Mouse (Mus musculus) erythroblast, embryonic 14.5 days (primary cell): ENCODE data around the gene Sik1. TPM values are rescaled to one million over a fixed set of nuclear protein-coding genes. Genes with fewer than 3 reads are reported as not detected.

ENCODE experiments used
- H3K27me3 ChIP-seq: 2 replicates; pipeline ENCODE4 v1.6.1; 2012; ENCODE audit warnings: inconsistent platforms; ENCODE audit not compliant: control insufficient read depth
- H3K36me3 ChIP-seq: 2 replicates; pipeline ENCODE4 v1.6.1; 2012; ENCODE audit warnings: mild to moderate bottlenecking, inconsistent platforms; ENCODE audit not compliant: control insufficient read depth
- H3K4me1 ChIP-seq: 2 replicates; pipeline ENCODE4 v1.6.1; 2012; ENCODE audit warnings: inconsistent platforms; ENCODE audit not compliant: control insufficient read depth
- H3K4me3 ChIP-seq: replicated peaks from 2 replicates; pipeline ENCODE3; 2012; ENCODE audit warnings: moderate library complexity, mild to moderate bottlenecking, inconsistent platforms
- H3K9me3 ChIP-seq: 2 replicates; pipeline ENCODE4 v1.6.1; 2012; ENCODE audit warnings: low read length, inconsistent platforms, mixed read lengths; ENCODE audit not compliant: control insufficient read depth
- GATA1 ChIP-seq: IDR thresholded peaks from 2 replicates; pipeline ENCODE4 v1.6.1; 2012; ENCODE audit warnings: low read length, inconsistent platforms, mixed read lengths
- TAL1 ChIP-seq: IDR thresholded peaks from 3 replicates; pipeline ENCODE4 v1.6.1; 2012; ENCODE audit warnings: low read length, inconsistent platforms, mixed read lengths
- polyA plus RNA-seq: library from polyadenylated mRNA; stranded (reverse); fragments of >175 nt; gene quantifications from 2 replicates; pipeline ENCODE4 v1.2.3, GENCODE M21; 2012

The Sik1 gene
- 0.87 and 1.0 TPM in 2 replicates for polyA plus RNA-seq

GRCm38 (mm10) chr17:31855597-31856518, at the start of gene Sik1:
Gene Sik1, minus strand, starts transcription at chr17:31855804.
- Histone ChIP-seq H3K9me3 (no peaks in the 10 kb centered on the region), H3K4me3 (peak within 1 kb of the TSS; percentile 81), H3K27me3 (peaks cover 8% of the 10 kb centered on the region), H3K36me3 (peaks cover 14% of the 10 kb centered on the region), H3K4me1 (peaks cover 52% of the 10 kb centered on the region)
- TF ChIP-seq TAL1 (no peak), GATA1 (no peak)

GRCm38 (mm10) chr17:31905201-31905790, 49.7 kb upstream of the Sik1 start:
- Histone ChIP-seq H3K9me3 (no peaks in the 10 kb centered on the region), H3K27me3 (no peaks in the 10 kb centered on the region), H3K36me3 (peaks cover 5% of the 10 kb centered on the region), H3K4me3 (no peak overlapping the region), H3K4me1 (peaks cover 61% of the 10 kb centered on the region)
- TF ChIP-seq TAL1 (no peak), GATA1 (no peak)

- Histone ChIP-seq H3K9me3 (no peaks in the 10 kb centered on the region), H3K4me1 (peaks cover 73% of the 10 kb centered on the region), H3K36me3 (peaks cover 5% of the 10 kb centered on the region), H3K4me3 (no peak overlapping the region), H3K27me3 (no peaks in the 10 kb centered on the region)
- TF ChIP-seq TAL1 = no peak
- no peak for TF ChIP-seq GATA1
Observed at GRCm38 (mm10) chr17:31904036-31904435, 48.4 kb upstream of the Sik1 start.

GRCm38 (mm10) chr17:31902630-31903198, 47.1 kb upstream of the Sik1 start:
- Histone ChIP-seq H3K4me3 (peak overlapping the region; percentile 64), H3K27me3 (no peaks in the 10 kb centered on the region), H3K9me3 (no peaks in the 10 kb centered on the region), H3K36me3 (peaks cover 5% of the 10 kb centered on the region), H3K4me1 (peaks cover 86% of the 10 kb centered on the region)
- TF ChIP-seq TAL1 (no peak), GATA1 (no peak)

- no peaks in the 10 kb centered on the region for H3K27me3 ChIP-seq
- TF ChIP-seq GATA1 = no peak; the same call in 1 of the 2 replicates
- TF ChIP-seq TAL1 = no peak
- H3K9me3 ChIP-seq = no peaks in the 10 kb centered on the region
- peaks cover 97% of the 10 kb centered on the region for H3K4me1 ChIP-seq
- peaks cover 5% of the 10 kb centered on the region for H3K36me3 ChIP-seq
- H3K4me3 ChIP-seq = peak overlapping the region; percentile 64
Observed at GRCm38 (mm10) chr17:31901461-31902204, 46.0 kb upstream of the Sik1 start.

GRCm38 (mm10) chr17:31898941-31899340, 43.3 kb upstream of the Sik1 start:
- H3K27me3 ChIP-seq = no peaks in the 10 kb centered on the region
- no peaks in the 10 kb centered on the region for H3K9me3 ChIP-seq
- peaks cover 78% of the 10 kb centered on the region for H3K4me1 ChIP-seq
- peaks cover 5% of the 10 kb centered on the region for H3K36me3 ChIP-seq
- TF ChIP-seq GATA1 = no peak
- no peak for TF ChIP-seq TAL1
- H3K4me3 ChIP-seq = no peak overlapping the region

- no peaks in the 10 kb centered on the region for H3K27me3 ChIP-seq
- TF ChIP-seq GATA1 = no peak; the same call in 1 of the 2 replicates
- no peak for TF ChIP-seq TAL1
- peaks cover 70% of the 10 kb centered on the region for H3K4me1 ChIP-seq
- H3K36me3 ChIP-seq = peaks cover 2% of the 10 kb centered on the region; the same call in 1 of the 2 replicates
- H3K9me3 ChIP-seq = no peaks in the 10 kb centered on the region
- H3K4me3 ChIP-seq = no peak overlapping the region
Observed at GRCm38 (mm10) chr17:31897186-31897793, 41.7 kb upstream of the Sik1 start.

- Histone ChIP-seq H3K4me3 (no peak overlapping the region), H3K4me1 (peaks cover 68% of the 10 kb centered on the region), H3K36me3 (peaks cover 2% of the 10 kb centered on the region; the same call in 1 of the 2 replicates), H3K27me3 (no peaks in the 10 kb centered on the region), H3K9me3 (no peaks in the 10 kb centered on the region)
- TF ChIP-seq TAL1 = no peak
- no peak for TF ChIP-seq GATA1
Observed at GRCm38 (mm10) chr17:31896751-31897150, 41.1 kb upstream of the Sik1 start.

- Histone ChIP-seq H3K27me3 (no peaks in the 10 kb centered on the region), H3K9me3 (no peaks in the 10 kb centered on the region), H3K36me3 (peaks cover 2% of the 10 kb centered on the region; the same call in 1 of the 2 replicates), H3K4me1 (peaks cover 68% of the 10 kb centered on the region), H3K4me3 (no peak overlapping the region)
- TF ChIP-seq GATA1 (no peak), TAL1 (no peak)
Observed at GRCm38 (mm10) chr17:31896311-31896710, 40.7 kb upstream of the Sik1 start.
